Mouse (Mus musculus) left cerebral cortex, adult 11 months (tissue): ENCODE data around the gene Gm3047.
"Not testable (repeated sequence)": the region's sequence is repeated elsewhere in the genome, so short reads cannot be mapped to it uniquely, and the experiment has no call there.

Experiments
- DNase-seq: peaks from one replicate; pipeline ENCODE4 v3.0.0; 2022; ENCODE audit warnings: low spot score

Gm3047 gene

GRCm38 (mm10) chr14:4555105-4555504 lies at the start of gene Gm3047:
TSS of gene Gm3047 (plus strand) at chr14:4555405.
- DNase-seq = not testable (repeated sequence)
